Mouse (Mus musculus) right cerebral cortex, postnatal 10 days (tissue): ENCODE results near the gene Spata1.

Experiments
- DNase-seq, 2 experiments: peaks; one replicate each; pipeline ENCODE4 v3.0.0; 2021; ENCODE audit warnings: low spot score in 2 of 2

The Spata1 gene

DNA sequence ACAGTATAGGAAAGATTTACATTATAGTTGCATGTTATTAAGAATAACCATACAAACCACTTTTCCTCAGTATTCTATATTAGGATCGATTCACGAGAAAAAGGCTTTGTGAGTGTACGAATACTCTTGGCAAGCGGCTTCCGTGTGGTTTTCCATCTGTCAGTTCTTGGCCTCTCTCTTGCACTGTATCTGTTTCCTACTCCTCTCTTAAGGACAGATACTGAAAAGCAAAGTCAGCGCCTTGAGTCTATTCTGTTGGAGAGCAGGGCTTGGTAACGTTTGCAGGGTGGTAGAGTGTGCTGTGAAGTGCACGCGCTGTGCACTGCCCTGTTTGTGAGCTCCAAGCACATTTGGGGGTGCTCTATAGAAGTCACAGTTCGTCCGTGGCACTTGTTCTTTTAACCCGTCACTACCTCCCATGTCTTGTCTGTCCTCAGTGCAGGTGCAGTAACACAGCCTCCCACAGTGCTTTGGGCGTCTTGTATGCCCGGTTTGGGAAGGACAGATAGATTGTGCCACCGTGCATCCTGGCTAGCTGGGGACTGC, 79.5 kb downstream of the Spata1 start:
- no peak for DNase-seq

DNA sequence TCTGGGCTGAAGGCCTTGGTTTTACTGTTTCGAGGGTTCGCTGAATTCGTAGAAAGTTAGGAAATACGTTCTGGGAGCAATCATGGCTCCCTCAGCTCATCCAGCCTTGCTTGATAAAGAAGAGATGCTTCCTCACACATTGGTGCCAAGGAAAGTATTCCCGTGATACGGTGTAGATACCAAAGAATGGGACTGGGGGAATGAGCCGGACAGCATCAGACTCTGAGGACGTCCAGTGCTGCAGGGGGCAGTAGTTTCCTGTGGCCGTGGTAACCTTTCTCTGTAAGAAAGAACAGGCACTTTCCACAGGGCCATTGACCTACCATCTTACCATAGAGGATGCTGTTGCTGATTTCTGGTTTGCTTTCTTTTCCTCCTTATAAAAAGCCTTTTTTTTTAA, 80.0 kb downstream of the Spata1 start:
- no peak for DNase-seq

DNA sequence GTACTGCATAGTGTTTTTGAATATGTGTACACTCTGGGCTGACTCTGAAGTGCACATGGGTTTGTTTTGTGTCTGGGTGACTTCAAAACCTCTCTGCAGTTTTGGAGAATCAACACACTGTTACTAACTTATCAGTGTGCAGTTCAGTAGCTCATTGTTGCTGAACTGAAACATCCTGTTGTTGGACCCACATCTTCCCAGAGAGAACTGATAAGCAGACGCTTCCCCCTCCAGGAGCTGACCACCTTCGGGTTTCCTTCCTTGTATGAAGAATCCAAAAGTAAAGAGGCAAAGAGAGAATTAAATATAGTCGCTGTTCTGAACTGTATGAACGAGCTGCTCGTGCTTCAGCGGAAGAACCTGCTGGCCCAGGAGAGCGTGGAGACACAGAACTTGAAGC, 80.7 kb downstream of the Spata1 start:
- no peak for DNase-seq

DNA sequence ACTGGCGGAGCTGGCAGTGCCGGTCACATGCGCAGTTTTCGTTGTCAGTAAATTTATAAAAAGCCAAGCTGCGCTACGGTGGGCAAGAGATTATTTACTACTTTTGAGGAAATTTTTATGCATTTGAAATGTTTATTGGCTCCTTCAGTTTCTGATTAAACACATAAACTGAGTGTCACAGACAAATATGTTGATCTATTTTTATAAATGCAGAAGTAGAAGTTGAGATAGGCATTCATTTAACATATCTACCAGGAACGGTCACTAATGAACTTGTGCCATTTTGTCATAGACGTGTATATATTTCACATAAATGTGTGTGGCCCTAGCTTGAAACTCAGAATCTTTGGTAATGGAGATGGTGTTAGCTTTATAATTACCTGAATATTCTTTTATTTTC, 81.7 kb downstream of the Spata1 start:
- no peak for DNase-seq

DNA sequence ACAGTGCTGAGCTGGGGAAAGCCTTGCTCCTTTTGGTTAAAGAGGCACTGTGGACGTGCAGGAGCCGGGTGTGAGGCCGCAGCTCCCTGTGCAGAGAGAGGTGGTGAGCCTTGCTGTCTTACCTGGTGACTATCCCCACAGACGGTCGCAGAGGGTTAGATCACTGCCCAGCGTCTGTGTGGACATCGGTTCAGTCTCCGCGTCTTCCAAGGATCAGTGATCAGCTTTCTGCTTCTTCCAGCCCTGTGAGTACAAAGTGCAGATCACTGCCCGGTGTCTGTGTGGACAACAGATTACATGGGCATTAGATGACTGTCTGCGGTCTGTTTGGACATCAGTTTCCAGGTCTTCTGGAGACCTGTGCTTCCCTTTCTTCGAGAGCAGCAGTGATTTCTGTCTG, 85.0 kb downstream of the Spata1 start:
- no peak for DNase-seq

DNA sequence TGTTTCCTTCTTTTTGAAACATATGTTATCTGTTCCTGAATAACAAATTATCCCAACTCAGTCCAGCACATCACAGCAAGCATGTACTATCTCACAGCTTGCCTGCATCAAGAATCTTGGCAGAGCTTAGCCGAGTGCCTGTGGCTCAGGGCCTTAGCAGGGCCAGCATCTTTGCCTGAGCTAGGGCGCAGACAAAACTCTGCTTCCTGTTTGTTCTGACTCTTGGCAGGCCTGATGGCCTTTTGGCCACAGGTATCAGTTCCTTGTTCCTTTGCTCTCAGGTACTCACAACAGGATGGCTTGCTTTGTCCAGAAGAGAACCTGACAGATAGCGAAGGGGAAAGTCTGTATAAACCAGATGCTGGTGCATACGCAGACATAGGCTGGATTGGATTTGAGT, 85.6 kb downstream of the Spata1 start:
- no peak for DNase-seq

DNA sequence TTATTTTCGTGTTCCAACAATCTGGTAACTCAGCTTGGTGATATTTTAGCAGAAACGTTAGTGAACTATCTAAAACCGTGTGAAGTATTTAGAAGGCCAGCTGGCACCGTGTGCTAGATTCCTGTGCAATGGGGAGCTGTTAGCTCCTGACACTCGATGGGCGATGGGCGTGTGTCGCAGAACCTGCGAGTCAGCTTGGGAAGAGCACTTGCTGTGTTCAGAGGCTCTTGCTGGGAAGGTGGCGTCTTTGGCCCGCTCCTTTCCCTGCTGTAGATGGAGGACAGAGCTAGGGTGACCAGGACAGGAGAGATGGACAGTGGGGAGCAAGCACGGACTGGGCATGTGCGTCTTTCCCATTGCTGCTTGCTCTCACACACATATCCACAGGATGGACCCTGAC, 86.5 kb downstream of the Spata1 start:
- DNase-seq: peak in 1 of 2 experiments; percentile 54

DNA sequence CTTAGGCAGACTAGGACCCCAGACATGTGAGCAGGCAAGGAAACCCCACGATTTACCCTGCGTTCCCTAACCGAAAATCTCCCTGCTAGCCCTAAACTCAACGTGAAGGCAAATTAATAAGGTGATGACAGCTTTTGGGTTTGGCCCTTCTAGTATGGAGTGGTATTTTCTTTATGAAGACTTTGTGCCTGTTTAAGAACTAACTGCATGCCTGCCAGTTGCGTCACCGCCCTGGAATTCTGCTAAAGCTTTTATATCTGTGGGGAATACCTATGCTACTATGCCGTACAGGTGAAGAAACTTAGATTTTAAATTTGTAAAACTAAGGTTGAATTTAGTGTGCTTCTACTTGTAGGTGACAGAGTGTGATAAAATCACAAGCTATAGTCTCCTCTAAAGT, 87.1 kb downstream of the Spata1 start:
- no peak for DNase-seq

DNA sequence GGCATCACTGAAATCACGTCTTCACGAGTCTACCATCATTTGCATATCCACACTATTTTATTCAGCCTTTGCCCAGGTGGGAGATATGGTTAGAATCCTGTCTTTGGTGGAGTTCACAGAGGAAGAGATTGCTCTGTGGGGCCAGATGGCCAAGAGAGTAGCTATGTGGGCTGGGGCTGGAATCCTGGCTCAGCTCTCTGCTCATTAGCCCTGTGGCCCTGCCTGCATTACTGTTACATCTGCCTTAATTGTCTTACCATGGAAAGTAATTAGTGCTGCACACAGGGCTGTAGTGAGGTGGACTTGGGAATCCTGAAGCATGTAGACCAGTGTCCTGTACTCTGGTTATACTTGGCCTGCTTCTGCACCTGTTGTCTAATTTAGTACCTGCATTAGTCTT, 87.5 kb downstream of the Spata1 start:
- no peak for DNase-seq

DNA sequence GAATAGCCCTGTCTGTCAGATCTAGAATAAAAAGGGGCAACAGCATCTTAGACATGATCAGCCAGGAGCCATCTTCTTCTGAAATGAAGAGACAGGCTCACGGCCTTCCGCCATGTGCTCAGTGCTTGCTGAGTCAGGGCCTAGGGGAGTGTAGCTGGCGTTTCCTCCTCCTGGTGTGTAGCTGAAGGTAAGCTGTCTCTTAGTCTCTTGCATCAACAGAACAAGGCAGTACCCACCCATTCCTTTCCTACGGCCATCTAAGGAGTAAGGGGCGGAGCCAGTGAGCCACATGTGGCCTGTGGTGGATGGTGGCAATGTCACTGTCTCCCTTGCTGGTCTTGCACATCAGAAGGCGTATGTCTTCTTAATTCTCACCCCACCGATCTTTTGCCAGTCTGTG, 89.4 kb downstream of the Spata1 start:
- no peak for DNase-seq
